Mouse (Mus musculus) brain, adult 2 months (tissue): ENCODE measurements around the gene Tmem256.

Source experiments
- DNase-seq: peaks from one replicate; pipeline ENCODE4 v3.0.0; 2011; ENCODE audit warnings: low read depth, low spot score

Gene Tmem256

GRCm38 (mm10) chr11:69883527-69884151 is 45.3 kb downstream of the Tmem256 start:
- DNase-seq, result no peak

- DNase-seq, result no peak
Measured at GRCm38 (mm10) chr11:69884240-69884639, 45.9 kb downstream of the Tmem256 start.

GRCm38 (mm10) chr11:69884663-69885062 is 46.3 kb downstream of the Tmem256 start:
- DNase-seq, result no peak

- no peak for DNase-seq
Measured at GRCm38 (mm10) chr11:69886907-69887635, 48.8 kb downstream of the Tmem256 start.
